Mouse (Mus musculus) CH12.LX (cell line): ENCODE measurements around the gene Ski.

Experiments
- EP300 ChIP-seq: IDR thresholded peaks from 2 replicates; pipeline ENCODE4 v1.6.1; 2011; ENCODE audit warnings: low read length, improper control_type of control experiment
- MAX ChIP-seq: IDR thresholded peaks from 2 replicates; pipeline ENCODE4 v1.6.1; 2011; ENCODE audit warnings: low read length, improper control_type of control experiment
- MAZ ChIP-seq: IDR thresholded peaks from 2 replicates; pipeline ENCODE4 v1.6.1; 2012; ENCODE audit warnings: low read depth, mild to moderate bottlenecking, inconsistent platforms, low read length, improper control_type of control experiment, moderate library complexity

- TF ChIP-seq MAX = no peak
- no peak for TF ChIP-seq EP300
- no peak for TF ChIP-seq MAZ
Observed at GRCm38 (mm10) chr4:155154986-155155385, 67.4 kb downstream of the Ski start.
